Mouse (Mus musculus): ENCODE data around the gene Tns3.

DNA sequence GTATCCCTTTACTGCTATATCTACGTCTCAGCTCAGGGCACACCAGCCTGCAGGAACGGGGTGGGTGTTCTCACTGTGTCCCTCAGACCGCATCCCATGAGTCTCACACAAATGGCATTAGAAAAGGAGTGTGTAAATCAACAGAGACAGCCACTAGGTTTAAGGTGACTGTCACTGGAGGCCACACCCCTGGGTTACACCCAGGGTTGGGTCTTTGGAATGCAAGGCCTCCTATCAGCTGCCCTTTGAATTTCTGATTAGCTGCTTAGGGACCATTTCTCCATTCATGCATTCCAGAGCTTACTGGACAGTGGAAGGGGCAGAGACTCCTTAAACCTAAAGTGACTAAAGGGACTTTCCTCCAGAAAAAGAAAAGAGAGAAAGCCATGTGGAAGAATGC, 28.6 kb downstream of the Tns3 start:
- TF ChIP-seq POLR2A (IDR thresholded peaks at IDR 0.05; ENCODE audit: extremely low read depth, insufficient read depth, low read length) (no peak), CTCF (IDR thresholded peaks at IDR 0.05; ENCODE audit: extremely low read depth, insufficient read depth, low read length) (no peak)
